Mouse (Mus musculus) right cerebral cortex, postnatal 36 days (tissue): ENCODE results near the gene Trim28.
A peak's percentile ranks its signal among the peaks of the same experiment; 100 is the strongest.

Experiments used
- DNase-seq, 2 experiments: peaks; one replicate each; pipeline ENCODE4 v3.0.0; 2022; ENCODE audit warnings: low spot score in 2 of 2, mixed read lengths in 1 of 2

Gene Trim28

DNA sequence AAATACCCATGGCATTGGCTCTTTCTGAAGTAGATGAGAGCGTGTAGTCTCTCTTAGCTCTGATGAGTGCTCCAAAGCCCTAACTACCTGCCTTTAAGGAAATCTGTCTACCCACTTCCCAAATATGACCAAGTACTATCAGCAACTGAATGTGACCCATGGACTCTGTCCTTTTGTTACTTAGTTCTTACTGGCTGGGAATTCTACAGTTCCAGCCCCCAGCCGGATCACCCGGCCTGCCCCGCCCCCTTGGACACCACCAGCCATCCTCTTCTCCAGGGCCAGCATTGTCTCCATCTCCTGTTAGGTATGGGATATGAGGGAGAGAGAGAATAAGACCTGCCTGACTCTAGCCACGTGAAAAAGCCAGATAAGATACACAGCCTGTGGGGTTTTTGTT is 861 bp upstream of the Trim28 start, which contains the start of gene Slc27a5:
TSS of gene Slc27a5 (minus strand) at position 140 of the 400 bp plus-strand sequence.
- no peak for DNase-seq

DNA sequence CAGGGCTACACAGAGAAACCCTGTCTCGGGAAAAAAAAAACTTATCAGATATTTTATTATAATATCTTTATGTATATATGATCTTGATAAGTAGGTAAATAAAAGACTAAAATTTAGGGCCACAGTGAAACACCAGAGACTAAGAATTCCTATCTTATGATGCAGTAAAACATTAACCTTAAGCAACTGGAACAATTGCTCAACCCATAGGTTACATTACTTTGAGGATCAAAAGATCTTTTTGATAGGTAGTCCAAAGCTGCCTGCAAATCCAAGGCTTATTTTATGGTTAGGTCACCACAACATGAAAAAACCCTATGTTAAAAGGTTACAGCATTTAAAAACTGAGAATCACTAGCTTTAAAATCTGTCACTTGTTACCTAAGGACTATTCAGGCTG is 2.7 kb downstream of the Trim28 start:
- no peak for DNase-seq

DNA sequence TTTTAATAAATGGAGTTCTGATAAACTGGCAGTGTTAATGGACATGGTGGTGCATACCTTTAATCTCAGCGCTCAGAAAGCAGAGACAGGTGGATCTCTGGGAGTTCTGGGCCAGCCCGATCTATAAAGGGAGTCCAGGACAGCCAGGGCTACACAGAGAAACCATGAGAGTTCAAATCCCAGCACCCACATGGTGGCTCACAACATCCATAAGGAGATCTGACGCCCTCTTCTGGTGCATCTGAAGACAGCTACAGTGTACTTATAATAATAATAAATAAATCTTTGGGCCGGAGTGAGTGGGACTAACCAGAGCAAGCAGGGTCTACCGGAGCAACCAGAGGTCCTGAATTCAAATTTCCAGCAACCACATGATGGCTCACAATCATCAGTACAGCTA is 4.5 kb downstream of the Trim28 start:
- DNase-seq: no peak

DNA sequence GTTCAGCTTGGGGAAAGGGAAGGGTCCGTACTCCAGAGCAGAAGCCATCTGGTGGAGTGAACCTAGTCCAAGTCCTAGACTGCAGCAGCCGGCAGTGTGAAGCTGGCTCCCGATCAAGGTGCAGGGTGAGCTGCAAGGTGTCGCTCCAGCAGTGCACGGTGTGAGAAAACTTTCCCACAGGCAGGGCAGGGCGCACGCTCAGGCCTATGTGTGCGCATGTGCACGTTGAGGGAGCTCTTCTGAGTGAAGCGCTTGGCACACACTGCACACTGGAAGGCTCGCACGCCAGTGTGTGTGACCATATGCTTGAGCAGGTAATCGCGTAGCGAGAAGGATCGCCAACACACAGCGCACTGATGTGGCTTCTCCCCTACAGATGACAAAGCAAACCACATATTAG is 7.1 kb downstream of the Trim28 start:
- no peak for DNase-seq

DNA sequence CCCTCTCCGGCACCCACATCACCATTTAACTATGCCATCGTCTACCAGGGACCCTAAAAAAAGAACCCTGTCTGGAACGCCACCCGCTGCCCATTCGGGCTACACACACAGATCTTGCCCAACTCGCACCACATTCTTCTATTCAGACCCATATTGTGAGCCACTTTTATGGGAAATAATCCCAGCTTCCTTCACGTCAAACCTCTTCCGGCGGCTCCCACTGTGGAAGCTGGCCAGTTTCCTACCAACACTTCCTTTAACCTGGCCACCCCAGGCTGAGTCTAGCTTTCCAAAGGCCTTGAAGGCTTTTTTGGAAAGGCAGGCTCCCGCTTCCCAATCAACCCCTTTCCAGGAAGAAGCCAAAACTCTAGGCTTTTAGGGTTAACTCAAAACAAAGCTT is 7.6 kb downstream of the Trim28 start:
- no peak for DNase-seq

DNA sequence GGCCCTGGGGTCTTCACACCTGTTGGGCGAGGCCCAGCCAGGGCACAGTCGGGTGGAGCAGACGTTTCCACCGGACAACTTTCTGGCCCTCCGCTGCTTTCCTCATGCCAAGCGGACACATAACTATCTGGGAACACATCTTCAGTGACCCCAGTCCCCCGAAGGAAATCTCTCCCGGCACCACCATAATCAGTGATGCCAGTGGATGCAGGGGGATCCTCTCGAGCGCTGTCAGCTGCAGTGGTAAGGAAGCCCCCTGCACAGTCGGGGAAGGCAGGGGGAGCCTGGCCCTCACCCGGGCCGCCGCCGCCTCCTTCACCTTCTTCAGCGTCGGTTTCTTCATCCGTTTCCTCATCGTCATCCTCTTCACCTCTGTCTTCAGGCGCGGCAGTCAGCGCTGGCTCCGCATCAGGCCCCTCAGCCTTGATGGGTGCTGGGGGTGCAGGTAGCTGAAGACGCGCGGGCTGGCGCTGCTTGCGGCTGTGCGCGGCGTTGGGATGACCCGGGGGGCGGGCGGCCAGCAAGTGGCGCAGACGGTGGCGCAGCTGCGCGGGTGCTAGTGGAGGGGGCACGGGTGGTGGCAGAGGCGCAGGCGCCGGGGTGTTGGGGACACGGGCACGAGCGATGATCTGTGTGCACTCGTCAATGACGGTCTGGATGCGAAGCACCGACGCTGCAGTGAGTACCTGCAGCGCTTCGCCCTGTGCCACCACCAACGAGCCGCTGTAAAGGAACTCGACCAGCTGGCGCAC is 8.6 kb downstream of the Trim28 start:
- no peak for DNase-seq

DNA sequence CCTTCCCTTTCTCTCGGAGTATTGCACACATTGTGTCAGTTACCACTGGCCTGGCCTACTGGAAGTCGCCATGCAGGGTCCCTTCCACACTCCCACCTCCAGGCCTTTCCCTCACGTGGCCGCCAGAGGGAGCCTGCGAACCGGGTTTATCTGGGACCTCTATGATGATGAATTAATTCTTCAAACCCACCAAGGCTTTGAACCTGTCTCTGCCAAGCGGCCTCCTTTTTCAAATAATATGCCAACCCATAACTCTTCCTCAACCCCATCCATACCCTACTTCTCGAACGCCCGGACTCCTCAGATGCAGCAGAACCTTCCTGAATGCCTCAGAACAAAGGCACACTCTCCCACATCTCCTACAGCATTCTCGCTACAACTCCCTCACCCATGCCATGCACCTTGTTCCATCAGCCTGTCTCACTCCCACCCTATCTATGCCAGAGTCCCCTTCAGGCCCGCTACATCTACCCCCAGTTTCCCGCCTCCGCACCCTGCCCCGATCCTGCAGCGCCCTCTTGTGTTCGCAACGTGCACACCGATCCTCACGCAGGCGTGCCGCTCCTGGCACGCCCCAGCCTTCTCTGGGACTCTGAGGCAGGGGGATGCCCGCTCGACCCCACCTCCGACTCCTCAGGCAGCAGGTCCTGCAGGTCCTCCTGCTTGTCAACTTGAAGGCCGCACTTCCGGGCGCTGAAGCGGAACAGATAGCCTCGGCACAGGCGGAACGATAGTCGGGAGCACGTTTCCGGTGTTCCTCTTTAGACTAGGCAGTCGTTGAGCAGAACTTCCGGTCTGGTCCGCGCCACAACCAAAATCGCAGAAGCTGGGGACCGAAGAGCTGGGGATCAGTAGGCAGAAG is 10.5 kb downstream of the Trim28 start:
- peak; percentile 90 to 92 for DNase-seq

DNA sequence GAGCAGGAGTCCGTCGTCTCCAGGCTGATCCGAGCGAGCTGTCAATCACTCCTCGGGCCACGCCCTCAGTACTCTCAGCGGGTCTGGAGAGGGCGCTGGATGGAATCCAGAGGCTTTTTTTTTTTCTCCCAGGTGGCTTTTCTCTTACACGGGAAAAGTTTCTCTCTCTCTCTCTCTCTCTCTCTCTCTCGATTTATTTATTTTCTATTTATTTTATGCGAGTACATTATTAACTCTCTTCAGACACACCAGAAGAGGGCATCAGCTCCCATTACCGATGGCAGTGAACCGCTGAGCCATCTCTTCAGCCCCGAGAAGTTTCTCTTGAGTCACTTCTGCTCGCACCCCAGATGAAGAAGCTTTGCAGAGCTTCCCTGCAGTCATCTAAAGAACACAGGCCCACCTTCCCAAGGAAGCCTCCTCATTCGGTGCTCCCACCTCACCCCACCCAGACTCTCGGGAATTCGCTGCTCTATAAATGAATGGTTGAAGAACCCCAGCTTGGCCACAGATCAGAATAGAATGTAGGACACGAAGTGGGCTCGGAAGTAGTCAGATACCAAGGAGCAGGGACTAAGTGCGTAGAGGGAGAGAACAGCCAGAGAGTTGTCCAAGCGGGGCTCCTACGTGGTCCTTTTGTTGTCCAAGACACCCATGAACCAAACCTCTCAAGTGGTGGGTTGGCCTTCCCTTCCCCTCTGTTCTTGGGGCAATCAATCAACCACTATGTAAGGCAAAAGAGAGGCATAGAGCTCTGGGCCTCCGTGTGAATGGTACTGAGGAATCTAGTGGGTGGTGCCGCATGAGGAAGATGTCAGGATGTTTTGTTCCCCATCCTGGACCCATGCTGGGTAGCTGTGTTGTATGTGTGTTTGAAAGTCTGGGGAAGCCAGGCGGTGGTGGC is 11.3 kb downstream of the Trim28 start, which contains the start of gene Zbtb45:
TSS of gene Zbtb45 (minus strand) at position 30 of the 904 bp plus-strand sequence.
- DNase-seq: no peak

DNA sequence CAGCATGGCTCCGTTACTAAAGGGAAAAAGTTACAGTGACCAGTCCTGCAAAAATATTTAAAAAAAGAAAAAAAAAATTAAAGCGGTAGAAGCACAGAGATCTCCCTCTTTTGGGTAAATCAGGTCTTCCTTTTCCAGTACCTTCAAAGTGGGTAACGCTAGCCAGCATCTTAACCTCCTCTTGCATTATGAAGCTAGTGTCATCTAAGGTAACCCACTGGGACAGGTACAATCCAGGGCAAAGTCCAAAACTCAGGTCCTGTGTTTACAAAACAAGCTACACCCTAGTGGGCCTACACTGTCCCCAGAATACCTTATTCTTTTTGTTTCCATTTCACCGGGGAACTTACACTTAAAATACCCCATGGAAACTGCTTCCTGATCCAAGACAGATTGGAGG is 14.8 kb downstream of the Trim28 start:
- no peak for DNase-seq

DNA sequence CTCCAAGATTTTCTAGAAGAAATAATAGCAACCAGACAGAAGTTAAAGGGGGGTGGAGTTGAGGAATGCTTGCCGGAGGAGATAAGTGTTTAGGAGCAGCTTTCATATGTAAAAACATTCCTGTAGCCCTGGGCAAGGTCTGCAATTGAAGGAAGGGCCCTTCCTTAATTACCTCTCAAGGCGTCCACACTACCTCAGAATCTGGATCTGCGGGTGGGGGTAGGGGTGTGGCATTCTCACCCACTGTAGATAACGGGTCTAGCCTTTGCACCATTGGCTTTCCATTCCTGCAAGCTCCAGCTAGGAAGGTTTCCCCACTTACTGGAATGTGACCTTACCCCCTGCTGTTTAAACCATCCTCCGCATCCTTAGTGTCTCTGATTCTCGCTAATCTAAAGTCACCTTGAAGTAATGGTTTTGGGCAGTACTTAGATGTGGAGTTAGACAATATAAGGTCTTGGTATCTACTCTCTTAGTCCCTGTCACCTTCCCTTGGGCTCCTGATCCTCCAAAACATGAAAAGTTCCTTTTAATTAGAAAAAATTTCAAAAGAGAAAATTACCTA is 15.4 kb downstream of the Trim28 start:
- DNase-seq: no peak

DNA sequence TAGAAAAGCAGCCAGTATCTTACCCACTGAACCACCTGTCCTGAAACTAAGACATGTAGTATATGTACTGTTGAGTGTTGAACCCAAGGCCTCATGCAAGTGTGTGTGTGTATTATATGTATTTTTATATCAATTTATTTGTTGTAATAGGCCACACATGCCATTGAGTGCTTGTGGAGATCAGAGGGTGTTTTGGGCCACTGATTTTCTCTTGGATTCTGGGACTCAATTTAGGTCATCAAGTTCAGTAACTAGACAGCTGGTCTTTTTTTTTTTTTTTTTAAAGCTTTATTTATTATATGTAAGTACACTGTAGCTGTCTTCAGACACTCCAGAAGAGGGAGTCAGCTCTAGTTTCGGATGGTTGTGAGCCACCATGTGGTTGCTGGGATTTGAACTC is 16.3 kb downstream of the Trim28 start:
- no peak for DNase-seq

DNA sequence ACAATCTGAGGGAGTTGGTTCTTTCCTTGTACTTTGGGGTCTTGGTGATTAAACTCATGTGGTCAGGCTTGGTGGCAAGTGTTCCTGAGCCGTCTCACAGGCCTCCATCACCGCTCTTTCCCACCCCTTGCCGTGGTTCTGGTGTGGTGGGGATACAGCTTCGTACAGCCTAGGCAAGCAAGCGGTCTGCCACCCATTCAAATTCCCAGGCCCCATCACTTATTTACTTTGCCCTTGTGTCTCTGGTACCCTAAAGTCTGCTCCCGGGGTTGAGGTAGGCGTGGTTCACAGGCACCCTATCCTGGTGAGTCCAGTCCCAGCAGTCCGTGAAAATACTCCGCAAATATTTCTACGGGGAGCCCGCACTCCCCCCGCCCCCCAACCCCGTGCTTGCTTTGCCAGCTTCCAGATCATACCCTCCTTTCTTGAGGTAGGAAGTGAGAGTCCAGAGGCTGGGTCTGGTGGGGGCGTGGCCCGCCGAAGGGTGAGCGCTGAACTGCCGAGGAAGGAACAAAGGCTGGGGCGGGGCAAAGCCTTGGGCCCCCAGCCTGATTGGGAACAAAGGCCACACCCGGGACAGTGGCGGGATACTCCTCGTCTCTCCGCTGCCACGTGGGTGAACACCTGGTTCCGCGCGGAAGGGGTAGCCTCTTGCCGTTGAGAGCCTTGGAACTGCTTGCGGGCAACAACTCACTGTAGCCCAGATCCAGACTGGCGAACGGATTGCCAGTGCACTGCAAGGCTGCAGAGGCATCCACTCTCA is 24.0 kb downstream of the Trim28 start:
- no peak for DNase-seq

DNA sequence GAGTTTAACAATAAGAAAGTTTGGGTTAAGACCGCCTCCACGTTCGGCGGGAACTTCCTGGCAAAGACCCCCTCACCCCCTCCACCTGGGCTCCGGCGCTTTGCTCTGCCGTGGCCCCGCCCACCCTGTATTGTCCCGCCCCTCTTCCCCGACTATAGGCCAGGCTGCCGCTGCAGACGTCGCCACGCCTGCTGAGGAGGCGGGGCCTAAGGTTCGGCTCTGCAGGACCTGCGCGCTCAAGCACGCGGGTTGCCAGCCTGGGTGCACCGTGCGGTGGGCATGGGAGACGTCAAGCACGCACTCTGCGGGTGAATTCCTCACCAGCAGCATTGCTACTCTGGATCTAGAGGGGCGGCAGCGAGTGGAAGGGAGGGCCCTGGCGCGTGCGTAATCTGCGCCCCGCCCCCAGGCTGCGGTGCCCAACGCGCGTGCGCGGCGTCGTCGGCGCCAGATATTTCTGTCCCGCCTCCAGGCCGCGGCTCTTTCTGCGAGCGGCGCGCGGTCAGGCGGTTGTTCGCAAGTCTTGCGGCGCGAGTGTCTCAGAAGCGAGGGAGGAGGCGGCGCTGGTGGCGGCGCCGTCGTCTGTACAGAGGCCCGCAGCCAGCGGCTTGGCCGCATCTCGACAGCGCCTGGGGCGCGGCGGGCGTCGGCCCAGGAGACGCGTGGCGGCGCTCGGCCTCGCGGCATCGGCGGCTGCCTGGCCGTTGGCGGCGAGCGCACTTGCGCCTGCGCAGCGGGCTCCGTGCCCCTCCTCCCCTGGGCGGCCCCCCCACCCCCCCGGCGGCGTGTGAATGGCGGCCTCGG is 25.2 kb downstream of the Trim28 start:
- DNase-seq: peak; percentile 91 to 92

DNA sequence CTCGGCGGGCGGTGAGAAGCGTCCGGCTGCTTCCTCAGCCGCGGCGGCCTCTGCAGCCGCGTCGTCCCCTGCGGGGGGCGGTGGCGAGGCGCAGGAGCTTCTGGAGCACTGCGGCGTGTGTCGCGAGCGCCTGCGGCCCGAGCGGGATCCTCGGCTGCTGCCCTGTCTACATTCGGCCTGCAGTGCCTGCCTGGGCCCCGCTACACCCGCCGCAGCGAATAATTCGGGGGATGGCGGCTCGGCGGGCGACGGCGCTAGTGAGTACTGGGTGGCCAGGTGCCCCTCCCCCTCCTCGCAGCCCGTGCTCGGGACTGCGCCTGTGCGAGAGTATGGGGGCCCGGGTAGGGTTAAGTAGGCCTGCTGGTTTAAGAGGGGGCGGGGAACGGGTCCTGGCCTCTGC is 25.9 kb downstream of the Trim28 start:
- DNase-seq: peak; percentile 80 to 82

DNA sequence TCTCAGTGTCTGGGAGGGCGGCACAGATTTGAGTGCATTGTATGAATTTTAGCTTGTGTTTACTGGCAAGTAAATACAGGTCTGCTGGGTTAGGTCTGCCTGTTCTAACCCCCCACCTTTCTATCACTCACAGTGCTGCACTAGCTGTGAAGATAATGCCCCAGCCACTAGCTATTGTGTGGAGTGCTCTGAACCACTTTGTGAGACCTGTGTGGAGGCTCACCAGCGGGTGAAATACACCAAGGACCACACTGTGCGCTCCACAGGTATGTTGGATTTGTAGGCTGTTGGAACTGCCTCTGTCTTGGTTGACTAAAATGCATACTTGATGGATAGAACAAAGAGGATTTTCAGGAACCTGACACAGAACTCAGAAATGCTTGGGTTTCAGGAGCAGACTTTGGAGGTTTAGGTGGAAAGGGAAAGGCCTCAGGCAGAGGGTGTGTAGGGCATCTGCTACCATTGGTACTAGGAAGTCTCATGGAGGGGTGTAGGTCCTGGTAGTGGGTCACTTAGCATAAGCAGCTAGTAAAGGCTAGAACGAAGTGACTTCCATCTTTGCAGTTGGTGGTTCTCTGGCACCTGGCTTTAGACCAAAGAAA is 26.7 kb downstream of the Trim28 start:
- DNase-seq: no peak

DNA sequence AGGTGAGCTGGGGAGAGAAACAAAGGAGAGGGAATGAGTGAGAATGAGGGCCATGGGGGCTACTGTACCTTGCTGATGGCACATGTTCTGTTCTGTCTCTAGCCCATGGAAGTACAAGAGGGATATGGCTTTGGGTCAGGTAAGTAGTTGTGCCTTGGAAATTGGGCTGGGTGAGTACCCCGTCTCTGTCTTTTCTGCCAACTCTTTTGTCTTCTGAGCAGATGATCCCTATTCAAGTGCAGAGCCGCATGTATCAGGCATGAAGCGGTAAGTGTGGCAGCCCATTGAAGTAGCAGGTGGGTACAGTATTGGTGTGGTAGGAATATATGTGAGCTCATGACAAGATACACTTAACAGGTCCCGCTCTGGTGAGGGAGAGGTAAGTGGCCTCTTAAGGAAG is 30.1 kb downstream of the Trim28 start:
- no peak for DNase-seq

DNA sequence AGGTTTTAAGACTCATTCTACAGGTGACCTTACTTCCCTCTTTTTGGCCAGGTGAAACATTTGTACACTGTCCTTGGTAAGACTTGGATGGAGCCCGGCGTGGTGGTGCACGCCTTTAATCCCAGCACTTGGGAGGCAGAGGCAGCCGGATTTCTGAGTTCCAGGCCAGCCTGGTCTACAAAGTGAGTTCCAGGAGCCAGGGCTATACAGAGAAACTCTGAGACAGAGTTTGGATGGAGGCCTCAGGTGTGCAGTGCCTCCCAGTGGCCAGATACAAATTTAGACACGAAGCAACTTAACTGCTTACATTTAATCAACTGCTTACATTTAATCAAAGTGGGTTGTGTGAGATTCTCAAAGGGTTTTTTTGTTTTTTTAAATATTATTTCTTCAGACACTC is 32.2 kb downstream of the Trim28 start:
- DNase-seq: no peak

DNA sequence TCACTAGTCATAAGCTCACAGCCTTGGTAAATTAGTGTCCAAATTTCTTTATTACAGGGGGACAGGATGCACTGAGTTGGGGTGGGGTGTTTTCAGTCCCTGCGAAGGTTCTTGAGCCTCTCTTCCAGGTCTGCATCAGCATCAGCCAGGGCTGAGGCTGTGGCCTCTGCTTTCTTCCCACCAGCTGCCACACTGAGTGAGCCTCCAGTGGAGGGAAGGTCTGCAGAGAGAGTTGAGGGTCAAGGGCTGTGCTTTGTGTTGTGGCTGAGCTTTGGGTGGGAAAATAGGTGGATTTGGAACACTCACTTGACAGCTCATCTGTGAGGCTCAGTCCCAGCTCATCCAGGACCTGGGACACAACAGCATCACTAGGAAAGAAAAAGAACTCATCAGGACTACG is 33.1 kb downstream of the Trim28 start:
- no peak for DNase-seq

DNA sequence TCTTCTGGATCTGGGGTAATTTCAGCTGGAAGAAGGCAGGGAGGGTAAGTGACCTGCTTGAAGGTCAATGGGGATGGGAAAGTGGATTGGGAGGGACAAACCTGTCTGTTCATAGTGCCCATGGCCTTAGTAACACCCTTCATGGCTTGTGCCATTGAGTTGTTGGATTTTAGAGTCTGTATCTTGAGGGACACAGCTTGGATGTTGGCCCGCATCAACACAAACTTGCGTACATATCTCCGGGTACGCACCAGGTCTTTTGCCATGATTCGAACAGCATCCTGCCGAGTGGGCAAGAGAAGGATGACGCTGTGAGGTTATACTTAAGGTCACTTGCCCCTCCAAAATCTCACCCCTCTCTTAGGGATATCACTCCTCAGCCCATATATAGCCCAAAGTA is 33.6 kb downstream of the Trim28 start:
- no peak for DNase-seq
